Mouse (Mus musculus) left cerebral cortex, adult 8-10 months (tissue): ENCODE measurements around the gene Dip2b. TPM values are rescaled to one million over a fixed set of nuclear protein-coding genes. Genes with fewer than 3 reads are reported as not detected.
A peak's percentile ranks its signal among the peaks of the same experiment; 100 is the strongest.

Experiments
- DNase-seq, 2 experiments: peaks; one replicate each; pipeline ENCODE4 v3.0.0; 2022; ENCODE audit warnings: low spot score in 2 of 2
- total RNA-seq, 4 experiments: library from RNA; stranded (reverse); gene quantifications; 2 replicates each; pipeline ENCODE4 v1.2.4; 2022

Gene Dip2b
- total RNA-seq, 4 experiments from 2014 or later = 61.2 to 64.7 (median 62.8) TPM

- no peak for DNase-seq
These were observed 138.7 kb downstream of the Dip2b start for GRCm38 (mm10) chr15:100177167-100177566.

DNA sequence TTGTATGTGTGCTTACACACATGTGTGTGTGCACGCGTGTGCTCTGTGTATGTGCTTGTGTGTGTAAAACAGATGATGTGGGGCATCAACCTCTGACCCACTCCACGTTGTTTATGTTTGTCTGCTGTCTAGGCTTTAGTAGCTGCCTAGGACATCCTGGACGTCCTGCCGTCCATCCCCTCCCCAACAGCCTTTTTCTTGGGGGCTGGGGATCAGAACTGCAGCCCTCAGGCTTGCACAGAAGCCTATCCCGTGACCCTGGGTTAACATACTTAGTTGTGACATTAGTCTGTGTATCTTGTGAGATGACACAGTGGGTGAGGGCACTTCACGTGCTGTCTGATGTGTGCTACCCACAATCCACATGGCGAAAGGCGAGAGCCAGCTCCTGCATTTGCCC is 139.1 kb downstream of the Dip2b start:
- no peak for DNase-seq

DNA sequence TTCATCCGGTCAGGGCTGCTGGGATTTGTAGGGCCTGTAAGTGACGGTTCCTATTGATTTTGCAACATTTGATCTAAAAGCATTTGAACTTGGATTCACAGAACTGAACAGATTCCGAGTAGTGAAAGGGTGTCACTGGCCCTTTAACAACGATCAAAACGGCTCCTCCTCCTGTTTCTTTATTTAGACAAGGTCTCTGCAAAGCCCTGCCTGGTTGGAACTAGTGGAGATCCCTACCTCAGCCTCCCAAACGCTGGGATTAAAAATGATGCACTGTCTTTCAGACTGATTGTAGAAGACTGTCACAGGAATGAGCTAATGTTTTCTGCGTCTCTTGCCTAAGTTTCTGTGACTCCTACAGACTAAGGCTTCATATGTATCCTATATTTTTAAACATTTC is 140.0 kb downstream of the Dip2b start:
- no peak for DNase-seq

DNA sequence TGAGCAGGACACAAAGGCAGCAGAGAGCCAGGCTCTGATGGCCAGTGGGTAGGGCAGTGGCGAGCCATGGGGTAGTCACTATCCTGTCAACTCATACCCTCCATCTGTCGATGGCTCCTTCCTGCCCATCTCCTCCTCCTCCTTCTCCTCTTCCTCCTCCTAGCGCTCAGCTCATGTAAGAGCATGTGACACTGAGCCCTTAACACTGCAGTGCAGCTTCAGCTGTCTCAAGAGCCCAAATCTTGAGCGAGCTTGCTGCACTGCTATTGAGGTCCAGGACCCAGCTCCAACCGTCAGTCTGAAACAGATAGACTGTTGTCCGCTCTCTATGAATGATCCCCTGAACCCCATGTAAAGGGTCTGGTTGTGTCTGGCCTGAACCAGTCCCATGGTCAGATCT is 141.2 kb downstream of the Dip2b start:
- DNase-seq = no peak

DNA sequence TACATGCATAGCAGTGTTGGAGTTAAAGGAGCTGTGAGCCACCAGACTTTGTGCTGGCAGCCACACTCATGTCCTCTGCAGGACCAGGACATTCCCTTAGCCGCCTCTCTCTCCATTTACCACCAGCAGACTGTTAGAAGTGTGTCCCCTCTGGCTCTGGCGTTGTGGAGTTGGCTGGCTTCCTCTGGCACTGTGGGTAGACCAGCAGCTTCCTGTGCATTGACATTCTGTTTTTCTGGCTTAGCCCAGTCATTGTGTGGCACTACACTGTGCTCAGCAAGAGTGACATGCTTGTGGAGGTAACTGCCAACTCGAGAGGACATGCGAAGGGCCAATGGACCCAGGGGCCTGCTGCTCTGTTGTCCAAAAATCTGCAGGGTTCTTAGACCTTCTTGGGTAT is 141.8 kb downstream of the Dip2b start:
- DNase-seq = no peak

DNA sequence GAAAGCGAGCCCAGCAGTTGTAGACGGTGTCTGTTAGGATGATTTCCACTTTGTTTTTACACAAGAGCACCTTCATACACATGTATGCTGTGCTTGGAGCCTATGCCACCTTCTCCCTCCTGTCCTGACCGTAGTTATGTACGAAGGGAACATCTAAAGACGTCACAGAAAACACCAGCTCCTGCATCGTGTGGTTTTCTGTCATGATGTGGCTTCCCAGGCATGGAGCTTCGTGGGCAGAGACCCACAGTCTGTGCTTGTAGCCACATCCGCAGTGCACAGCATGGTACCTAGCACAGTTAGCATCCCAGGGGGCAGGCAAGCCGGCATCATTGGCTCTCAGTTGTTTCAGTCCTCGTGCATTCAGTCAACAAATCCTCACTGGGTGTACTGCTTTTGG is 143.4 kb downstream of the Dip2b start:
- DNase-seq = no peak

DNA sequence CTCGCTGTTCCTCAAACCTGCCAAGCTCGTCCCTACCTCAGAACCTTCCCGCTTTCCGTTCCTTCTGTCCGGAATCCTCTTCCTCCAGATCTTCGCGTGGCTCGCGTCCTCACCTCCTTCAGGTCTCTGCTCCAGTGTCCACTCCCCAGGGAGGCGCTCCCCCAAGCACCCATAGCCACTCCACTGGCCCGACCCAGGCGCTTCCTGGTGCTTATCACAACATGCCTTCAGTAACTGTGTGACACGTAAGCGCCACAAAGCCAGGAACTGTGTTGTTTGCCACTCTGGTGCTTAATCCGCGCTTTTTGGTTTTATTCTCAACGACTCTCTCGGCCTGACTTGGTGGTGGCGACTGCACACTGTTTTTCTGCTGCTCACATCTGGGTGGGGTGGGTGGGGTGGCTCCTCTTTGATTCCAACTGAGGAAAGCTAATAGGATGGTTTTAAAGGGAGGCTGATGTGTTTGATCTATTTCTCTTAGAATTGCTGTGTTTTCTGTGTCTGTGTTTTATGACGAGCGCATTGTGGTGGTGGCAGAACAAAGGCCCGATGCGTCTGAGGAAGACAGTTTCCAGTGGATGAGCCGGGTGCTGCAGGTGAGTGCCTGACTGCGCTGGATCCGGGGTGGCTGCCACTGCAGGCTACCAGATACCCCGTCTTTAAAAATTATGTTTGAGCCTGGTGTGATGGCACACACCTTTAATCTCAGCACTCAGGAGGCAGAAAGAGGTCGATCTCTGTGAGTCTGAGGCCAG is 144.2 kb downstream of the Dip2b start:
- no peak for DNase-seq

DNA sequence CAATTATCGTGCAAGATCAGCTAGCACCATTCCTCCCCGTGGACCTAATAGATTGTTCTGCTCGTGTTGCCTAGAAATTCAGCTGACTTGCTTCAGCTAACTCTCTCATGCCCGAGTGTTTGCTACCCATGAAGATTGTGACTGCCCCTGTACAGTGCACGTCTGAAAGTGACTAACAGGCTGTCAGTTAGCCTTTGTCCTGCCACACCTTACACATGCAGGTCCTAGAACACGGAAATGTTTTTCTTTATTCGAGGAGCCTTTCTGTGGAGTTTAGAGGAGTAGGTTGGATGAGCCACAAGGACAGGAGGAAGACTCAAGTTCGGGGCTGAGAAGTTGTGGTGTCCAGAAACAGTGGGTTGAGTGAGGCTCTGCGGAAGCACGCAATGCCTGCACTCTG is 145.0 kb downstream of the Dip2b start:
- no peak for DNase-seq

DNA sequence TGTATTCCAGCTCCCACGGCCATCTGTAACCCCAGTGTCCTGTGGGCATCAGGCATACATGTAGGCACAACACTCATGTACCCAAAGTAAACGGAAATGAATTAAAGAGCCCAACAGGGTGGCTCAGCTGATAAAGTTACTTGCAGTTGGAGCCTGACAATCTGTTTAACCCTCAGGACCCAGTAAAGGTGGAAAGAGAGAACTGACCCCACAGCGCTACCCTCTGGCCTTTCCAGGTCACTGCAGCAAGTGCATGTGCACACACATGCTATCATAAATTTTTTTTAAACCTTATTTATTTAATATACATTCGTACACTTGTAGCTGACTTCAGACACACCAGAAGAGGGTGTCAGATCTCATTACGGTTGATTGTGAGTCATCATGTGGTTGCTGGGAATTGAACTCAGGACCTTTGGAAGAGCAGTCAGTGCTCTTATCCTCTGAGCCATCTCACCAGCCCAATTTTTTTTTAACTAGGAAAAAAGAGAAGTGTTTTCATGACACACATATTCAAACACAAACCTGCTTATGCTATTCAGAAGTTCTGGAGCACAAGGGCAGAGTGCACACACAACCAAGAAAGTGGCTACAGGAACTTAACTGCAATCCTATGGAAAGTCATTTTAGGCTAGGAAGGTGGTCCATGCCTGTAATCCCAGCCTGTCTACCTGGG is 146.5 kb downstream of the Dip2b start:
- no peak for DNase-seq

DNA sequence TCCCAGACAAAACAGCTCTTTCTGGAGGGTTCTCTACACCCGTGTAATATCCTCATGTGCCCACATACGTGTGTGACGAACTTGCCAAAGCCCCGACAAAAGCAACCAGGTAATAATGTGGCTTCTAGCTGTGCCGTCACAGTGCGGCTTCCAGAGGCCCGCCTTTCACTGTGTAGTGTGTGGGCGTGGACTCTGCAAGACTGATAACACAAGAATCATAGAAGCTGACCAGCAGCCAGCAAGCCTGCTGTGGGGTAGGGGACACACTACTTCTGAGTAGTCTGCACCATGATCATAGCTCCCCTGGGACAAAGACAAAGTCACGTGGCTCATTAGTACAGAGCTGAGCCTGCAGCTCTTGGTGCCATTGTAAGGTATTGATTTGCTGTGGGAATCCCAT is 147.8 kb downstream of the Dip2b start:
- no peak for DNase-seq

DNA sequence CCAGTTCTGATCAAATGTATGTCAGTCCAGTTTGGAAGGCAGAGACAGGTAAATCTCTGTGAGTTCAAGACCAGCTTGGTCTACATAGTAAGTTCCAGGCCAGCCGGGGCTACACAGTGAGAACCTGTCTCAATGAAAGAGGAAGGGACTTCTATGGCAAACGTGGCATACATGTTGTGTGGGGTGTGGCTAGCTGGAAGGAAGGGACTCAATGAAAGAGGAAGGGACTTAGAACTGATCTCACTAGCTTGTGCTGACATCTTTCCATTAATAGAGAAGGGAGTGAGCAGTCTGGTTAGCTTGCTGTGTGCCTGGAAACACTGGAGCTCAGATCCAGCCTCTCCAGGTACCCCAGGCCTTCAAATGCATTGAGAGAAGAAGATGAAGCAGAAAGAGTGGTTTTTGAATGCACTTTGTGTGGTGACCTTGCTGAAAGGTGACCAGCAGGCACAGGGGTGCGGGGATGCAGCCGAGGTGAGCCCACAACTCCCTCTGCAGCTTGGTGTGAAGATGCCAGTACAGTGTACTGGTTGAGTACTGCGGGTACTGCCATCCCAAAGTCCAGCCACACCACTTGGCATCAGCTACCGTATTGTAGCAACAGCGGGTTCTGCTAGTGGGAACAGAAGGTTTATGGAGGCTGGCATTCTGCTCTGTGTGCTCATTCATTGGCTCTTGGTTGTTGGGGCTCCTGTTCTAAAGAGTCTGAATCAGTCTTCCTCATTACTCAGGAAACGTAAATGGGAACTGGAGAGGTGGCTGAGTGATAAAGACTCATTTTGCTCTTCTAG is 148.6 kb downstream of the Dip2b start:
- no peak for DNase-seq

GRCm38 (mm10) chr15:100188542-100188941 is 150.1 kb downstream of the Dip2b start:
- no peak for DNase-seq

- DNase-seq = no peak
These were observed 150.5 kb downstream of the Dip2b start for GRCm38 (mm10) chr15:100188962-100189404.

- no peak for DNase-seq
These were observed 151.6 kb downstream of the Dip2b start for GRCm38 (mm10) chr15:100190083-100190482.

- DNase-seq = peak in 1 of 2 experiments; percentile 55
These were observed 160.7 kb downstream of the Dip2b start for GRCm38 (mm10) chr15:100198983-100199745.

- no peak for DNase-seq
These were observed 161.3 kb downstream of the Dip2b start for GRCm38 (mm10) chr15:100199790-100200189.

- no peak for DNase-seq
These were observed 163.3 kb downstream of the Dip2b start for GRCm38 (mm10) chr15:100201806-100202205.

GRCm38 (mm10) chr15:100202431-100203015 is 164.1 kb downstream of the Dip2b start:
- DNase-seq = peak in 1 of 2 experiments; percentile 45

GRCm38 (mm10) chr15:100204574-100204973 is 166.1 kb downstream of the Dip2b start:
- no peak for DNase-seq

DNA sequence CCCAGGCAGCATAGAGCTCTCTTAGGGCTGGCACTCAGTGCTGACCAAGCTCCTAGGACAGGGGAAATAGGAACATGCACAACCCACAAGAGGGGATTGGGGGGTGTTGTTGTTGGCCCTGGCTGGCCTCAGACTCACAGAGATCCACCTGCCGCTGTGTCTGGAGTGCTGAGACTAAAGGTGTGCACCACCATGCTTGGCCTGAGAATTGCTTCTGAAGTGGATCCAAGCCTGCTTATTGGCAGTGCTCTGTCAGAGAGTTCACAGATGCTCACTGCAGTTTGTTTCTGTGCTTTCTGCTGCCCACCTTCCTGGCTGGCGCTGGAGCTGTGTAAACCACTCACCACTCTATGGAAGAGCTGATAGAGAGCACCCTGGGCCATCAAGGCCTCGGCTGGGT is 171.5 kb downstream of the Dip2b start:
- DNase-seq = no peak

DNA sequence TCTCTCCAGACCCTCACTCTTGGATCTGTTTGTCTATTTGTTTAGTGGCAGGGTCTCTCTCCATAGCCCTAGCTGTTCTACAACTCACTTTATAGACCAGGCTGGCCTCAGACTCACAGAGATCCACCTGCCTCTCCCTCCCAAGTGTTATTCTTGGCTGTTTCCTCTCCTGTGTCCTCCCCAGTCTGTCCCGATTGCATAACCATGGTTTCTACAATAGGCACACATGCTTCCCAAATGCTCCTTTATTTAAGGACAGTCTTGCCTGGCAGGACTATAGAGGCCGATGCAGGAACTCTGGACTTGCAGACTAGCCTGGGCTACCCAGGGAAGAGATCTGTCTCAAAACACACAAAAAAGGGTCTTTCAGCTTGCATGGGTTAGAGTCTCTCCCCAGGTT is 174.9 kb downstream of the Dip2b start:
- DNase-seq = no peak
